Mouse (Mus musculus) bone marrow macrophage, adult 2 months (primary cell): ENCODE data around the gene Babam2.

Experiments
- CTCF ChIP-seq: IDR thresholded peaks from 2 replicates; pipeline ENCODE4 v1.5.1; 2012; ENCODE audit warnings: low read depth, mild to moderate bottlenecking, low read length, moderate library complexity
- POLR2A ChIP-seq: IDR thresholded peaks from 2 replicates; pipeline ENCODE4 v1.6.1; 2012; ENCODE audit warnings: mild to moderate bottlenecking, low read depth, low read length, borderline replicate concordance

DNA sequence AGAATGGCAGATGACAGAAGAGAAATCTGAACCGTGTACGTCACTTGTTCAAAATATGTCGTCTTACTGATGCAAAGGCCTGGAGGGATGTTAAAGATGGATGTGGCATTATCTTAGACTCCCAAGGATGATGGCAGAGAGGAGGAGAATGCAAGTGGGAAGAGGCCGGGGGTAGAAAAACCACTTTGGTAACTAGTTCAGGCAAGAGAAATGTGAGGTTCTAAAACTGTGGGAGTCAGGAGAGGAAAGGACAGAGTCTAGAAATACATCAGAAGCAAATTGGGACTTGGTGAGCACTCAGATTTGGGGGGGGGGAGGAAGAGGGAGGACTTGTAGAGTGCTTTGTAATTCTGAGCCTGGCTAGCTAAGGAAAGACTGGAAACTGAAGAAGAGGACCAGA, 340.1 kb downstream of the Babam2 start:
- TF ChIP-seq CTCF (no peak), POLR2A (no peak)
